Mouse (Mus musculus): ENCODE results near the gene BC049352.
A peak's percentile ranks its signal among the peaks of the same experiment; 100 is the strongest.

Gene BC049352

DNA sequence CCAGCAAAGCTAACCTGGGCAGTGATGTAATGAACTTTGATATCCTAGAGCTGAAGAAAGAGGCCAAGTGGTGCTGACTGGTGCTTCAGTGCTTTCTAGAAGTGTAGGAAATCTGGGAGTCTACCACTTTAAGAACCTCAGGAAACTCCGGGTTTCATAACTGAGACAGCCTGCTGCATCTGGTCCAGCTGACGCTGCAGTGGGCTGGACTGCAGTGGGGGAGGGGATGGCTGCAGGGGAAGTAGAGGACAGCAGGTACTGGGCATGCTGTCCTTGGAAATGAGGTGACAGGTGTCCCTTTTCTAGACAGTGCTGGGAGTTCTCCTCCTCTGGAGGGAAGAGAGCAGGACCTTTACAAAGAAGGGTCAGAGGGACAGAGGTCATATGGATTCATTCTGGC, at the start of gene BC049352:
Gene BC049352 (plus strand): TSS at position 238 of the 400 bp plus-strand sequence.
- no peak for DNase-seq (ENCODE audit: low spot score)

DNA sequence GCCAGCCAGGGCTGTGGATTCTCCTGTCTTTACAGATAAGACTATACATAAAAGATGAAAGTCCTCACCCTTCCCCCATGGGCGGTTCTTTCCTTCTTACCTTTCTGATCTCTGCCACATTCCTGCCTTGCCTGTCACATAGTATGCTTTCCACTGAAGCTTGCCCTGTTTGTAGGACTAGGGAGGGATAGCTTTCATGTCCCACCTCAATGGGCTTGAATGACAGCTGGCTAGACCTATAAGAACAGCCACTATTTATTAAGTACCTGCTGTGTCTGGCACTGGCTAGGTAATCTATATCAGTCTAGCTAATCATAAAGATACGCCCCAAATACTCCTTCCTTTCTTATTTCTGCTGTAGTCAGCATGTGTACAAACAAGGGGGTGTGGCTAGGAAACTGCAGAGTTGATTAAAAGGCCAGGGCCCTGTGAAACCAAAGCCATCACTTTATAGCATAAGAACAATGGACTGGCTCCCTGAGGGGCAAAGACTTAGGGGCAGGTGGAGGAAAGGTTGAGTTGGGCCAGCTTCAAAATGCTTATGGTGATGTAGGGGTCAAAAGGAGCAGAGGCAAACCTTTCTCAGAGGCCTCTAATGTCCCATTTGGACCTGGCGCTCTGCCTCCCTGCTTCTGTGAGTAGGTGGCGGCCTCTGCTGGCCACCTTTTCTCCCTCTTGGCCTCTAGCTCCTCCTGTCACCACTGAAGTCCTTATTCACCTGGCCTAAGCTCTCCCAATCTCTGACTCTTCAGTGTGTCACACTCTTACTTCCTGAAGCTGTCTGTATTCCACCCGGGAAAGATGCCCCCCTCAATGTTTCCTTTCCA, 48.1 kb upstream of the BC049352 start:
- DNase-seq (ENCODE audit: low spot score): no peak

DNA sequence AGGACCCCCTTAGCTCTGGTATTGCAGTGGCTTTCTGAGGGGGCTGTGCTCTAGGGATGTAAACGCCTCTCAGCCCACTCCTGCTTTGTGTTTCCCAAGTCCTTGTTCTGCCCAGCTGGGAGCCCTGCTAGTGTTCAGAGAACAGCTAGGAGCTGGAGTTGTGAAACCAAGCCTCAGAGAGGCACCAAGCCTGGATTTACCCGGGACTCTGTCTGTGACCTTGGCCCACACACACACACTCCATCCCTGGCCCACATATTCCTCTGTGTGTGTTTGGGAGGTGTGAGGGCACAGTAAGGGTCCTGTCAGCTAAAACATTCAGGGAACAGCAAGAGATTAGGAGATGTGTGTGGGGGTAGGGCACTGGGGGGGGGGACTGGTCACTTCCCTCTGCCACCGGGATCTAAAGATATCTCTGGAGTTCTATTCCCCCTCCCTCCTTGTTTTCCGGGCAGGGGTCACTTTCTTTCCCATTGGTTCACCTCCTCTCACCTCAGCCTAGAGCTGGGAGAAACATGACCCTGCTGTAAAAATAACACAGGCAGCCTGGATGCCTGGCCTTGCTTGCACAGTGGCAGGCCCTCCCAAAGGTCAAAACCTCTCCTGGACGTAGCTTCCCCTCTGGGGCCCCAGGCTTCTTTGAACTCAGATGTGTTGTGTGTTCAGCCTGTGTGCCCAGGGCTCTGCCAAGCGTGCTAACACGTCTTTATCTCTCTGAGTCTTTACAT, 45.2 kb upstream of the BC049352 start:
- DNase-seq (ENCODE audit: low spot score): no peak

DNA sequence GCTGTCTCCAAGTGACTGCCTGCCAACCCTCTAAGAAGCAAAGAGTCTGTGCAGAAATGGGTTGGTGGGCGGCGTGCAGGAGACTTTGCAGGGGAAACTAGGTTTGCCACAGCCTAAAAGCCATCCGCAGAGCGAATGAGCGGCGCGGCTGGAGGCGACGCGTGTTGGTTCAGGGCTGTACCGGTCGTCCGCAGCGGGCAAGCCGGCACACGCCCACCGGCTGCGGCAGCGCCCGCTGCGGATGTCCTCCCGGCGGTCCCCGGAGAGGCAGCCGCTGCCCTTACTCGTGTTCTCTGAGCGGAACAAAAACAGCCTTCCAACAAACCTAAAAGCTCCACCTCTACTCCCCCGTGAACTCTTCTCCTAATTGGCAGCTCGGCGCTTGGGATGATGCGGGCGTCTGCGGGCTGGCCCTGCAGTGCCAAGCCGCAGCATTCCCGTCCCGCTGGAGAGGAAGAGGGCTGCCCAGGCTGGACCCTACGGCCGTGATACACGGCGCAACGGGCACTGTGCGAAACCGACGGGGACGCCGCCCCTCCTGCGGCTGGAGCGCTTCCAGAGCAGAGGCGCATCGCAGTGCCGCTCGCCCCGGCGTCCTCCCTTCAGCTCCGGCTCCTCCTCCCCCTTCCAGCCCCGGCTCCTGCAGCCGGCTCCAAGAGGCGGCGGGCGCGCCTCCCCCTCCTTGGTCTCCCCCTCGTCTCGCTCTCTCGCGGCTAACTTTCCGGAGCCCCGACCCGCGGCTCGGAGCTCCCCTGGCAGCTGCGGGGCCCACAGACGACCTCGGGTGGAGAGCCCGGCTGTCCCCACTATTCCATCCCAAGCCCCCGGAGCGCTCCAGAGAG, 43.4 kb upstream of the BC049352 start, which contains the start of gene Scn4b:
Gene Scn4b (plus strand): TSS at position 205 of the 842 bp plus-strand sequence.
- no peak for DNase-seq (ENCODE audit: low spot score)

DNA sequence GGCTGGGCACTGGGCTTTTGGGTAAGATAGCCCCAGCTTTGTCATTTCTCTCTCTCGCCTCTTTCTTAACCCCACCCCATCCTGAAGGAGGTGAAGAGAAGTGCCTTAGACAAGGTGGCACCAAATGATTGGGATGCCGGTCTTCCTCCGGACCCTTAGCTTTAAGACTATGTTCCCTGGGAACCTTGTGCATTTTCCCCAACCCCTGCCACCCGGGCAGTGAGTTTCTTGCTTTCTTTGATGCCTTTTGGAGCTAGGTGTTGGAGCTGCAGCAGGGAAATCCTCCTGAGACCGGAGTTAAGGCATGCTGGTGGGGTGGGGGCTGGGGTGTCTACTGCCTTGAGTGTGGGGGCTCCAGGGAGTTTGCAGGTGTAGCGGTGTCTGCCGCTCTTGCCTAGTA, 42.7 kb upstream of the BC049352 start:
- DNase-seq (ENCODE audit: low spot score): no peak

DNA sequence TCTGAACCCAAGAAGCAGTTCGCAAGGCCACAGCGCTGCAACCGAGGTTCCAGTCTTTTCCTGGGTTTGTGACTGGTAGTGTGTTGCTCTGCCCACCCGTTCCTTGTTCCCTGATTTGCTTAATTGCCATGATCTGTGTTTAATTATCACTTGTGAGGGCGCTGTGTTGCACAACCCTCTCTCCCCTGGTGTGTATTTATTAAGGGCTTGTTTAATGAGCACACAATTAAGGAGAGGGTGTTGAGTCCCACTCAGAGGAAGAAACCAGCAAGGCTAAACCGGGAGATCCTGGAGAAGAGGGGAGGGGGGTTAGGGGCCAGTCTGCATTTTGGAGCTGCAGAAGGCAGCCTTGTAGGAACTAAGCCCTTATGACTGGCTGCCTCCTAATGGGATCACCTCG, 40.9 kb upstream of the BC049352 start:
- no peak for DNase-seq (ENCODE audit: low spot score)

DNA sequence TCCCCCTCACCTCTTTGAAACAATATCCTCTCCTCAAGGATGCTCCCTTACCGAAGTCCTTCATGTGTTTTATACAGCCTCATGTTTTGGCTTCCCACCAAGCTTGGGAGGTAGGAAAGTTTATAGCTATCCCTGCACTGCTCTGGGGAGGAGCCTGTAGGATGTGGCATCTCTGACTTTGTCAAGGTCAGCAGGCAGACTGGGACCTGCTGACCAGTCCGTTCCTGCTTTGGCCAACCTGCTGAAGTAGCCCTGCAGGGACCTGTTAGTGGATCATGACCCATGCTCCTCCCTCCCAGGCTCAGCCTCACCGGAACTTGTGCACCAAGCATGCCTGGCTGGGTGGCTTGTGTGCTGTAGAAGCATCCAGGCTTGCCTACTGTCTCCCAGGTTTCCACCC, 39.1 kb upstream of the BC049352 start:
- no peak for DNase-seq (ENCODE audit: low spot score)

DNA sequence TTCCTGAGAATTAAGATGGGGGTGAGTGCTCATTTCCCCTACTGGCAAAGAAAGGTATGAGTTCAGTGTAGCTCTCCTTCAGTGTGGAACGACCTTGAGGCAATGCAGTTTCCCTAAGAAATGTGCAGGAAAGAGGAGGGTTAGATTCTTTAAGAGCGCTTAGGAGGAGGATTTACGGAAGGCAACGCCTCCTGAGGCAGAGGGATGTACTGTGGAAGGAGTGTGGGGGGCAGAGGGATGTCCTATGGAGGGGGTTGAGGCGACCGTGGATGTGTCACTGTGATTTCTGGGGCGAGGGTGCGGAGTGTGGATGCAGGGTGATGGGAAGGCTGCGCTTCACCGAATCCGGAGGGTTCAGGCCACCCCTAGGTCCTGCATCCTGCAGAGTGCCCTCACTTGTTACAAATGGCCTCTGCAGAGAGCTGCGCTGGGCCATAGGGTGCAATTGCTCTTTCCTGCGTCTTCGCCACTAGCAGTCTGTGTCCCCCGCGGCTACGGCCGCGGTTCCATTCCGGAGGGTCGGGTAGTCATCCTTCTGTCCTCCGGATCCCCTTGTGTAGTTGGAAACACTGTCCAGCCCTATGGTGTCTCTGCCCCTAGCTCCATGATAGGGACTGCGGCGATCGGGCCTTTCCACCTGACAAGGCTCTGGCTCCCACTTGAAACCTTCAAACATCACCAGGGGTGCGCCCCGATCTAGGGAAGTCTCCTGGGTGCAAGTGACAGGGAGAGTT, 36.1 kb upstream of the BC049352 start:
- DNase-seq (ENCODE audit: low spot score): no peak

DNA sequence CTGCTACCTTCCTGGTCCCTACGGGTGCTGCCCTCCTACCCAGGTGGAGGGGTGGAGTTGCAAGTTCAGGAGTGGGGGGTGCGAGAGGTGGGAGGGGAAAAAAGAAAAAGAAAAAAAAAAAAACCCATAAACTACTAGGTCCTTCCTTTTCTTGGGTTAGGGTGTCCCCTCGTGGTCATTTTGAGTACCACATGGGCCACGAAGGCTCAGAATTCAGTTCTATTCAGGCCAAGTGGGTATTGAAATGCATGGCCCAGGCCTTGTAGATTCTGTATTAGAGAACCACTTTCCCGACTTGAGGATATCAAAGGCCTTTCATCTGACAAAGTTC, 35.6 kb upstream of the BC049352 start:
- peak; percentile 64 for DNase-seq (ENCODE audit: low spot score)

DNA sequence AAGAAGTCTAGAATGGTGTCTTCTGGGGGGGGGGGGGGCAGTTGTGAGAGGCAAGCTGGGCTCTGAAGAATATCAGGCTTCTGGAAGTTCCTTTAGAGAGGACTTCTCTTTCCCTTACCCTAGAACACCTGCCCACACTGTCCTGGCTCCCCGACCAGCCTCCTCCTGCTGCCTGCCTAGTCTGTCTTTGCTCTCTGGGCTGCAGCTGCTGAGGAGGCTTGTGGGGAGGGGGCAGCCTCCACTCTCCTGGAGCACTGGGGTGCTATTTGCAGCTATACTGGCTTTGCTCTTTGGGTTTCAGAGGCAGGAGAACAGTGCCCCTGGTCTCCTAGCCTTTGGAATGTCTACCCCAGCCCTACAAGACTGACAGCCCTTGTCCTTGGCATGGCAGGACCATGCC, 30.9 kb upstream of the BC049352 start:
- DNase-seq (ENCODE audit: low spot score): no peak

DNA sequence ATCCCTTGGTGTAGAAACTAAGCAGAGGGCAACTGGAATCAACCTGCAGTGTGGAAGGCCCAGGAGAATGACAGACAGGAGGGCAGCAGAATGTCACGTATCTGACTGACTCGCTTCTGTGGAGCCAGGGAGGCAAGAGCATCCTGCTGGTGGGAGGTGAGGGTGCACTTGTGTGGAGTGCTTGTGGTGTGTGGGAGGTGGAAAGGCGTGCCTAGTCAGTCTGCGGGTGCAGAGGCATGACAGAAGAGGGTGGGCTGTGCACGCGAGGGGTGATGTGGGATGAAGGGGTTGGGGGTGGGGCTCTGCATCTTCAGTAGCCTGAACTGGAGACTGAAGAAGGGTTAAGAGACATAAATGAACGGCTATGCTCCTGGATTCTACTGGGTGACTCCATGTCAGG, 28.4 kb upstream of the BC049352 start:
- DNase-seq (ENCODE audit: low spot score): no peak

DNA sequence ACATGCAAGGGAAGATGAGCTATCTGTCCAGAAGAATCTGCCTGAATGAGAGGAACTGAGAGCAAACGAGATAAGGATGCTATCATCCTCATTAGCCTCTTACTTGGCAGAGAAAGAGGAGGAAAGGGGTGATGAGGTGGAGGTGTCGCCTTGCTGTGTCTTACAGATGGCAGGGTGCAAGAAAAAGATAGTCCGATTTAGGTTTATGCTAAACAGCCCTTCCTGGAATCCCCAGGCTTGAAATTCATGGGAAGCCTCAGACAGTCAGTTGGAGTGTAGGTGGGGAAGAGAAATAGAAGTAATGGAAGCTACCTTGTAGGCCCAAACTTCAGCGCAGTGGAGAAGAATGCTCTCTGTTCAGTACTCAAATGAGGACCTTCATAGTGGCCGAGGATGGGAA, 13.9 kb upstream of the BC049352 start:
- no peak for DNase-seq (ENCODE audit: low spot score)

DNA sequence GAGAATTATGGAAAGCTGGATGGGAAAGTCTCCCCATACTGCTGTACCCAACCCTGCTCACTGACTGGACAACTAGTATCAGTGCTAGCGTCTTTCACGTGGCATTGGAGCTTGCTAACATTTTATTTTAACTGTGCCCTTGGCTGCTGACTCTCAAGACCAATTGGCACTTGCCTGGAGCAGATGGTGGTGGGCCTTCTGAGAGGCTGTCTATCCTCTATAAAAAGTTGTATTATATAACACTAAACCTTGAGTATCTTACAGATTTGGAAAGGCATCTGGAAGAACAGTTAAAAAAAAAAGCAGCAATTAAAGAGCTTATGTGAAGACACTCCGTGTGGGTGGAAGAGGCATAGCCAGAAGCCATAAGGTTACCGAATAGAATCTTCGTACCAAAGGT, 11.7 kb upstream of the BC049352 start:
- no peak for DNase-seq (ENCODE audit: low spot score)

DNA sequence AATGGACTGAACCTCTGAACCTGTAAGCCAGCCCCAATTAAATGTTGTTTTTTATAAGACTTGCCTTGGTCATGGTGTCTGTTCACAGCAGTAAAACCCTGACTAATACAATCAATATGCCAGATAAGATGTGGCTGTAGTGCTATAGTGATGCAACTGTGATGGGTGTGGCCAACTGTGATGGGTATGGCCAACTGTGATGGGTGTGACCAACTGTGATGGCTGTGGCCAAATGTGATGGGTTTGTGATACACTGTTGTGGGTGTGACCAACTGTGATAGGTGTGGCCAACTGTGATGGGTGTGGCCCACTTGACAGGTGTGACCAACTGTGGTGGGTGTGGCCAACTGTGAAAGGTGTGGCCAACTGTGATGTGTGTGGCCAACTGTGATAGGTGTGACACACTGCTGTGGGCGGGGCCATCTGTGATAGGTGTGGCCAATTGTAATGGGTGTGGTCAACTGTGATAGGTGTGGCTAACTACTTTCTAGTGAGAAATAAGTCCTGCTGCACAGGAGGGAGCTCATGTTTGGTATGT, 10.7 kb upstream of the BC049352 start:
- no peak for DNase-seq (ENCODE audit: low spot score)

DNA sequence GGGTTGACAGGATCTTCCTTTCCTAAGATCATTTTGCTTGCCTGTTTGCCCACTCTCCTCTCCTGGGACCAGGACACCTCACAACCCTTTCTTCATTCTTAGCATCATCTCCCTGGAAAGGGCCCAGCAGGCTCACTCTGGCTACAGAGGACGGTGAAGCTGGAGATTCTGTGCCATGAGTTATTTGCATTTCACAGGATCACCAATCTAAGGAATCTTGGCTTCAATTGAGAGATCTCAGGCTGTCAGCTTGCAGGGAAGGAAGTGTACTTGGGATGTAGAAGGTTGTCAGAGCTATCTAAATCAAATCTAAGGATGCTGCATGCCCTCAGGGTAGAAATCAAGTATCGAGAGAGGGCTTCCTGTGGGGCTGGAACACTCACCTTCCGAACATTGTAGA, 8.3 kb upstream of the BC049352 start:
- DNase-seq (ENCODE audit: low spot score): no peak

DNA sequence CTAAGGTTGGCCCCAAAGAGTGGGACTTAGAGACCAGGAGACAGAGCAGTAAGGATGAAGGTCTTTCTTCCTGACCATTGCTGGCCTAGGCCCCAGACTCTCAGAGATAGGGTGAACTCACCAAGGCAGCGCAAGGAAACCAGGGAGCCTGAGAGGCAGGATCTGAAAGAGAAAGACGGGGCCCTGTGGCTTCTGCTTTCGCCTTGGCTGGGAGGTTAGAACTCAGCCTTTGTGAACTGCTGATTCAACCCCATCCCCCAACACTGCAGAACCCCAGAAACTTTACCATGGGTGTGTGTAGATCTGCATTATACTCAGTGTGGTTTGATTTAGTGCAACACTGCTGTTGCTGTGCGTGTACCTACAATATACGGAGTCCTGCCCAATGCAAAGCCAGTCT, 2.5 kb upstream of the BC049352 start:
- no peak for DNase-seq (ENCODE audit: low spot score)

DNA sequence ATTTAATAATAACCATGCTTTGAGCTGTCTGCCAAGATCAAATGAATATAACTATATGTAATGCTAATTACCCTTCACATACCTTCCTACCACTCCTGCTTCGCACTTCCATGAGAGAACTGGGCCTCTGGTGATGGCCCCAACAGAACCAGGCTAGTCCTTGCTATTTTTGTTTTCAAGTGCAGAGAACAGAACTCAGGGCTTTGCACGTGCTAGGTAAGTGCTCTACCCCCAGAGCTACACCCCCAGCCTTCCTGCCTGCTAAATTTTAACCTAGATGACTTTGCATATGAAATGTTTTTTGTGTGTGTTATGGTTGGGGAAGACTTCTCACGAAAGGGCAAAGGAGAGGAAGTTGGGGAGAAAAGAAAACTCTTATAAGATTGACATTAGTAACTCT, 714 bp downstream of the BC049352 start:
- no peak for DNase-seq (ENCODE audit: low spot score)

DNA sequence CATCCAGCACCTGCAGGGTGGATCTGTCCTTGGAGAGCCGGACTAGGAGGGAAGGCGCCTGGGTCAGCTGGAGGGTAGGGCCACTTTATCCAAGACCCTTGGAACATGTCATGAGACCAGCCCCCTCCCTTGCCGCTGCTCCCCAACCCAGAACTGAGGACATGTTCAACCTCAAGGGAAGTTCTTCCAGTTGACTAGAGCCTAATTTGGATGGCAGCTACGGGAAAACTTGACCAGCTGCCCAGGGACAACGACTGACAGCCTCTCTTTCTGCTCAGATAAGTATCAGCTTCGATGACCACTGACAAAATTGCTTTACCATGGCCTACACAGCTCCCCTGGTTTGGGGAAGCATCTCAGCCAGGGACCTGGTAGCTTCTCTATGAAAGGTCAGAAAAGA, 1.5 kb downstream of the BC049352 start:
- DNase-seq (ENCODE audit: low spot score): no peak

DNA sequence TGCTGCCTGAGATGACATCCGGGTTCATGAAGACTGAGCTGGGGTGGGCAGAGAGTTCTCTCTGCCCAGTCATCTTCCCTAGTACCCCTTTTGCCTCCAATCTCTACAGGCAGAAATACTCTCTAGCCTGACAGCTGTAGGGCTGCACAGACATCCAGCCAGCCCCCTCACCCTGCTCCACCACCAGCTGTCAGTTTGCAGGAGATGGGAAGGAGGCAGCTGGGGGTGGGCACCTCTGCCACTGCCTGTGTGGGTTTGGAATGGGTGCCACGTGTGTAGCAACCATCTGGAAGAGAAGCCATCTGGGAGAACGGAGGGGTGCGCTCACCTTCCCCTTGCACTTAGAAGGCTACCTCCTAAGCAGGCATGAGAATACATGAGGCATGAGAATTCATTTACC, 3.4 kb downstream of the BC049352 start:
- no peak for DNase-seq (ENCODE audit: low spot score)

DNA sequence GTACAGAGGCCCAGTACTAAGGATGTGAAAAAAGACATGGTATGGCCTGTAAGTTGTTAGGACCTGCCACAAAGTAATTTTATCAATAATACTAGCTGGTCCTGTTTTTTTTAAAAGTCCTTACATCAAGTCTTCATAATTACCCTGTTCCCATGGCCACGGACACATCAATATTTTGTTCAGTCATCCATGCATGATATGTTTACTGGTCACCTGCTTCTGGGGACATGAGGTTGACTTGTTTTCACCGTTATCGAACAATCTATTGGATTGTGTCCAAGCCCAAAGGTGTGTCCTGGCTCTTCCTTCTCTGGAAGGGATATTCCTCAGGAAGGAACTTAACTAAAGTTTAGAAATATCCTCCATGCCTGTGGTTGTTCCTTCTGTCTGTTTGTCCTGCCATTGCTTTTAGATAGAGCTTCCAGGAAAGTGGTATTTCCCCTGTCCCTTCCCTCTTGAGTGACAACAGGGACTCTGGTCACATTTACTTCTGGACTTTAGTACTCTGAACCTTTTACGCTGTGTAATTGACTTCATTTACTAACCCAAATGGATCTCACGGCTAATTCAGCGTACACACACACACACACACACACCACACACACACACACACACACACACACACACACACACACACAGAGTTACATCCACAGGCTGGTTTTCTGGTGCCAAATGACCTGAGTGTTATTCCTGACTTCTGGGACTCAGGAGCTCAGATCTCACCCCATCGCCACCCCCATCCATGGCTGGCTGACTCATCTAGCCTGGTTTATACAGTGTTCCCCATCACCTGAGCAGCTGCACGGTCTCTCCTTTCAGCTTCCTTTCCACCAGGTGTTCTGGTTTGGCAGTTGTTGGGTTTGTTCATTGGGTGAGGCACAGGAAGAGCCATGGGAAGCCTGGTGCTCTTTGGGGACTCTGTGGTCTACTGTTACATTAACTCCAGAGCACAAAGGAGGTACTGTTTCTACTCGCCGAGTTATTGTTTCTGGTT, 7.1 kb downstream of the BC049352 start:
- DNase-seq (ENCODE audit: low spot score): no peak

Data from ovary, postnatal 14 days (tissue).